Mouse (Mus musculus) lung, postnatal 10 days (tissue): Measurements from ENCODE around the gene Cxxc4.
A peak's percentile ranks its signal among the peaks of the same experiment; 100 is the strongest.
"Not testable (repeated sequence)": the region's sequence is repeated elsewhere in the genome, so short reads cannot be mapped to it uniquely, and the experiment has no call there.

ENCODE experiments used
- DNase-seq: peaks from one replicate; pipeline ENCODE4 v3.0.0; 2021

The Cxxc4 gene

GRCm38 (mm10) chr3:134236414-134237112 lies at the start of gene Cxxc4:
Gene Cxxc4 (plus strand): TSS chr3:134236484.
- DNase-seq, result no peak

- no peak for DNase-seq
Measured at GRCm38 (mm10) chr3:134188979-134189946, 47.0 kb upstream of the Cxxc4 start.

DNA sequence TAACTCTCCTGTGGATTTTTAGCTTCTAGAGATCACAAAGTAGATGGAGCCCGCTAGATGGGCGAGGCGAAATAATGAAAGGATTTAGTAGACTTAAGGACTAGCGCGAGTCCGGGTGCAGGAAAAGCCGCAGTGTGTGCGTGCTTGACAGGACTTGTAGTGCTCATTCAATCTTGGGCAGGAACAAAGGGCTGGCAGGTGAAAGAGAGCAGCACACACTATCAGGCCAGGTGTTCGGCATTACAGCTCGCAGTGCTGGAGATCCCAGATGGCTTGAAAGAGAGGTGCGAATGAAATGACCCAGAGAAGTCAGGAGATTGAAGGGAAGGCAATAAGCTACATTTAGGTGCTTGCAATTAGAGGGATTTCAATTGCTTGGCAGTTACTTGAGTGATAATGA lies 46.2 kb upstream of the Cxxc4 start:
- DNase-seq, result no peak

- DNase-seq, result peak; percentile 18
Measured at GRCm38 (mm10) chr3:134199892-134200291, 36.4 kb upstream of the Cxxc4 start.

DNA sequence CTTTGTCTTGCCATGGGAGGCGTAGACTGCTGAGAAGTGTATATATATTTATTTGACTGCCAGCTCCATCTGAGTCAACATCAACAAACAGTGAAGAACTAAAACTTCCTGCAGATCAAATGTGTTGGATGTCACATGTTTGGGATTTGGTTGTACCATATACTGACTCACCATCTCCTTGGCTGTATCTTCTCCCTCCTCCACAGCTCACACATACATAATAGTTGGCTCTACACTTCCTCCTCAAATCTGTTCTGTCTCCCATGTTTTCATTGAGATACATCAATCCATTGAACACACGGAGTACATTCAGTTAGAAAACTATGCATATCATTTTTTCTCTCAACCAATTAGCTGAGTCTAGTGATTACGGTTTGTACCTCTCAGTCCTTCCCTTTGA lies 29.7 kb upstream of the Cxxc4 start:
- DNase-seq, result no peak

- DNase-seq, result no peak
Measured at GRCm38 (mm10) chr3:134210950-134211349, 25.3 kb upstream of the Cxxc4 start.

DNA sequence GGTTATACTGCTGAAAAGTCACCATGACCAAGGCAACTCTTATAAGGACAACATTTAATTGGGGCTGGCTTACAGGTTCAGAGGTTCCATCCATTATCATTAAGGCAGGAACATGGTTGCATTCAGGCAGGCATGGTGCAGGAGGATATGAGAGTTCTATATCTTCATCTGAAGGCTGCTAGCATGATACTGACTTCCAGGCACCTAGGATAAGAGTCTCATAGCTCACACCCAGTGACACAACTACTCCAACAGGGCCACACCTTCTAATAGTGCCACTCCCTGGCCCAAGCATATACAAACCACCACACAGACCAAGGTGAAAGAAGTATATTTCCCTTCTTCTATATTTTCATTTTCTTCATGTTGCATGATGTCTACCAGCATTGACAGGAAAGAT lies 16.4 kb upstream of the Cxxc4 start:
- not testable (repeated sequence) for DNase-seq

GRCm38 (mm10) chr3:134221002-134221401 lies 15.3 kb upstream of the Cxxc4 start:
- DNase-seq, result no peak

- no peak for DNase-seq
Measured at GRCm38 (mm10) chr3:134222593-134222992, 13.7 kb upstream of the Cxxc4 start.

DNA sequence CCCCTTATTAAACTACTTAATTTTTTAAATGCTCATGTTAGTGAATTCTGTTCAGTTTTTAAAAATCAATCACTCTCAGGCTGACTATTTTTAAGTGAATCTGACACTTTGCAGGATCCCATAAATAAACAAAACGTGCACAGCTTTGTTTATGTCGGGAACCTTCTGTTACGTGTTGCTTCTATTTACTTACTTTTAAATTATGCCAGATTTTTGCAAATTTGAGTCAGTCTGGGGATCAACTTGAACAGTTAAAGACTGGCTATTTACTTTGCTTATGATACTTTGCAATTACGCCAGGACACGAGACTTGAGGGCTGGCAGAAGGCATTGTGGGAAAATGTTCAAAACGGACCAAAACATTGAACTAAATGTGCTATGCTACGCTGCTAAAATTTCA lies 12.3 kb upstream of the Cxxc4 start:
- no peak for DNase-seq

DNA sequence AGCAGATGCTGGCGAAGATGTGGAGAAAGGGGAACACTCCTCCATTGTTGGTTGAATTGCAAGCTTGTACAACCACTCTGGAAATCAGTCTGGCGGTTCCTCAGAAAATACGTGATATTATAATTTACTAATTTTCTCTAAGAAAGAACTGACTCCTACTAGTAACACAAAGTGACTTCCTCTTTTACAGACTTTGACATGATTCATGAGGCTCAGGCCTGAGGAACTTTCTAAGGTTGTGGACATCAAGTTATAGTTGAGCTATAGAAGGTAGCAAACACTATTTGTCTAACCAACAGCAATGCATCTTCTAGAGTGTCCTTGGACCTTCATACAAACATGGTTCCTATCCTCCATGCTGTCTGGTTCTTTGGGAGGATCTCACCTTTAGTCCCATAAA lies 10.4 kb upstream of the Cxxc4 start:
- DNase-seq, result no peak

DNA sequence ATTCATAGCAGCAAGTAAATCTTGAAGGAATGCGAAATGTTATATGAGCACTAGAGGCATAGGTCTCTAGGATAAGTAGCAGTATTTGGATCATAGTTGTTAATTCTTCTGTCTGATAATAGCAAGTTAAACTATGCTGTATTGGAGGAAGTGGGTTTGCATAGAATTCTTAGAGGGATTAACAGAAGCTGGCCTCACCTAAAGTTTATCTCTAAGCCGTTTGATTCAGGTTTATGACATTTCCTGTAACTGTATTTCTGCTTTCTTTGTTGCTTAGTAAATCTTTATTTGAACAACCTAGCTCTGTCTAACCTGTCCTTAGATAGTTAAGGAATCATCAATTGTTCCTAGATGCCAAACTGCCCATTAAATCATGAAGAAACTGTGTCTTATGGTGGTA lies 3.5 kb upstream of the Cxxc4 start:
- no peak for DNase-seq

- DNase-seq, result peak; percentile 79
Measured at GRCm38 (mm10) chr3:134235491-134236413, 532 bp upstream of the Cxxc4 start.

DNA sequence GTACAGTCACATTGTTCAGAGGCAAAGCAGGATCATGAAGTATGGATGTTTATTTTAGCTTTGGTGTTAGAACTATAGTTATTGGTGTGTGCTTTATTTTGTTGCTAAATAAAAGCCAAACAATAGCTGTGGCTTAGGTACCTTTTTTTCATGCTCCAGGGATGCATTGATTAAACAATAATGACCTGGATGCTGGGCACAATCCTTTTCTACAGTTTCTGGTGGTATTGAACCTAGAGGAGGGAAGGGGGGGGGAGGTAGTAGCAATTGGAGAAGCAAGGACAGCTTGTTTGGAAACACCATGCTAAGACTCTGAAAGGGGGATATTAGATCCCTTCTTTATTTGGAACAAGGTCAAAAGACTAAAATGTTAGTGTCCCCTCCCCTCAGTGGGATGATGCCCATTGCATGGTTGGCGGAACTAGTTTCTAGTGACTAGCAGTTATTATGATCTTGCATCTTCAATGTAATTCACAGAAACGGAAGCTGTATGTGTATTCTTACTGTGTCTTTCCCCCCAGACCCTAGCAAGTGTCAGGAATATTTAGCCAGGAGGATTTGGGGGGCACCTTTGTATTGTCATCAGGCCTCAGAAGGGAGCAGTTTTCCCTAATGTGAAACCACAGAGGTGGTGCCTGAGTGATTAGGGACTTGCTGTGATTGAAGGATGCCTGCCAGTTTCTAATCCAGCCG lies 975 bp downstream of the Cxxc4 start:
- DNase-seq, result no peak

- peak; percentile 3 for DNase-seq
Measured at GRCm38 (mm10) chr3:134238621-134239310, 2.5 kb downstream of the Cxxc4 start.

GRCm38 (mm10) chr3:134239321-134239970 lies 3.2 kb downstream of the Cxxc4 start:
- peak; percentile 51 for DNase-seq

DNA sequence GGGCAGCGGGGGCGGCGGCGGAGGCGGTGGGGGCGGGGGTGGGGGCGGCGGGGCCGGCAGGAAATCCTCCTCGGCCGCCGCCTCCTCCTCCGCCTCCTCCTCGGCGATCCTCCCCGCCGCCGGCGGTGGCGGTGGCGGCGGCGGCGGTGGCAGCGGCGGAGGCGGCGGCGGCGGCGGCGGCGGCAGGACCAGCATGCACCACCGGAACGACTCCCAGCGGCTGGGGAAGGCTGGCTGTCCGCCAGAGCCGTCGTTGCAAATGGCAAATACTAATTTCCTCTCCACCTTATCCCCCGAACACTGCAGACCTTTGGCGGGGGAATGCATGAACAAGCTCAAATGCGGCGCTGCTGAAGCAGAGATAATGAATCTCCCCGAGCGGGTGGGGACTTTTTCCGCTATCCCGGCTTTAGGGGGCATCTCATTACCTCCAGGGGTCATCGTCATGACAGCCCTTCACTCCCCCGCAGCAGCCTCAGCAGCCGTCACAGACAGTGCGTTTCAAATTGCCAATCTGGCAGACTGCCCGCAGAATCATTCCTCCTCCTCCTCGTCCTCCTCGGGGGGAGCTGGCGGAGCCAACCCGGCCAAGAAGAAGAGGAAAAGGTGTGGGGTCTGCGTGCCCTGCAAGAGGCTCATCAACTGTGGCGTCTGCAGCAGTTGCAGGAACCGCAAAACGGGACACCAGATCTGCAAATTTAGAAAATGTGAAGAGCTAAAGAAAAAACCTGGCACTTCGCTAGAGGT lies 3.9 kb downstream of the Cxxc4 start:
- peak; percentile 71 for DNase-seq

DNA sequence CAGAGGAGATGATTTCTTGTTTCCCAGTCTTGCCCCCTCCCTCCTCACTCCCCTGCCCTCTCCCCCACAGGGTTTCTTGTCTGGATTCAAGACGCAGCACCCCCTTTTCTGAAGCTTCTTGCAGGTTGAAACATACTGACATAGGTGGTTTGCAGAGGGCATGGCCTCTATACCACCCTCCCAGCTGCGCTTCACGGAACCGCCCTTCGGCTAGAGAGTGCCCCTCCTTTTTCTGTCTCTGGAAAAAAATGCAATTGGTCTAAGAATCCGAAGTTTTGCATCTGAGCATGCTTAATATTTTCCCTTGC lies 4.4 kb downstream of the Cxxc4 start:
- no peak for DNase-seq

GRCm38 (mm10) chr3:134243168-134243849 lies 7.0 kb downstream of the Cxxc4 start:
- DNase-seq, result no peak

GRCm38 (mm10) chr3:134243850-134244247 lies 7.6 kb downstream of the Cxxc4 start:
- DNase-seq, result no peak
